Mouse (Mus musculus) liver, adult 2 months (tissue): ENCODE results near the gene Olfr114. TPM values are rescaled to one million over a fixed set of nuclear protein-coding genes. Genes with fewer than 3 reads are reported as not detected.

Source experiments
- DNase-seq: peaks from one replicate; pipeline ENCODE4 v3.0.0-alpha.2; 2011; ENCODE audit warnings: low read depth, low spot score; ENCODE audit errors: extremely low read depth
- H3K27ac ChIP-seq: fragments of 200-500 bp; replicated peaks from 2 replicates; pipeline ENCODE4 v1.5.1; 2012; ENCODE audit warnings: low read depth, mild to moderate bottlenecking, control low read depth, inconsistent platforms, low read length; ENCODE audit not compliant: insufficient read depth
- H3K27me3 ChIP-seq: fragments of 200-500 bp; 2 replicates; pipeline ENCODE4 v1.6.1; 2012; ENCODE audit warnings: mild to moderate bottlenecking, moderate library complexity, low read length, inconsistent platforms; ENCODE audit not compliant: control insufficient read depth, insufficient read depth
- H3K36me3 ChIP-seq: fragments of 200-500 bp; 2 replicates; pipeline ENCODE4 v1.6.1; 2012; ENCODE audit warnings: low read length, inconsistent platforms; ENCODE audit not compliant: control insufficient read depth, insufficient read depth
- H3K4me1 ChIP-seq: fragments of 200-500 bp; 2 replicates; pipeline ENCODE4 v1.6.1; 2011; ENCODE audit warnings: low read length; ENCODE audit not compliant: control insufficient read depth, insufficient read depth
- H3K4me3 ChIP-seq: fragments of 200-500 bp; 2 replicates; pipeline ENCODE4 v1.5.1; 2011; ENCODE audit warnings: low read depth, mild to moderate bottlenecking, control low read depth, low read length, moderate library complexity; ENCODE audit not compliant: insufficient read depth
- H3K79me2 ChIP-seq: fragments of 200-500 bp; 2 replicates; pipeline ENCODE4 v1.6.1; 2012; ENCODE audit warnings: inconsistent platforms, mild to moderate bottlenecking, low read length, moderate library complexity; ENCODE audit not compliant: control insufficient read depth, insufficient read depth
- H3K9ac ChIP-seq: fragments of 200-500 bp; 2 replicates; pipeline ENCODE4 v1.6.1; 2012; ENCODE audit warnings: low read depth, mild to moderate bottlenecking, control low read depth, inconsistent platforms, low read length
- CTCF ChIP-seq: fragments of 200-500 bp; IDR thresholded peaks from 2 replicates; pipeline ENCODE4 v1.5.1; 2011; ENCODE audit warnings: low read depth, low read length, control low read depth
- POLR2A ChIP-seq: fragments of 200-500 bp; IDR thresholded peaks from 2 replicates; pipeline ENCODE4 v1.6.1; 2011; ENCODE audit warnings: low read length, control low read depth; ENCODE audit not compliant: insufficient read depth; ENCODE audit errors: extremely low read depth
- WGBS: fragments of 180-500 bp; shearing (Covaris S2); methylation state at CpG from one replicate; pipeline ENCODE4 v1.1.7; 2018; 5-methylcytosine and 5-hydroxymethylcytosine counted together
- polyA plus RNA-seq: library from polyadenylated mRNA; depleted of rRNA; stranded (reverse); fragments of >200 nt; gene quantifications from 2 replicates; pipeline ENCODE4 v1.2.3, GENCODE M21; 2012; rRNA removed
- total RNA-seq: library from RNA; depleted of rRNA; stranded (reverse); fragments of >200 nt; gene quantifications from 2 replicates; pipeline ENCODE4 v1.2.3, GENCODE M21; 2014; rRNA removed

Gene Olfr114
- total RNA-seq (not detected in 2 replicates), polyA plus RNA-seq (not detected in 2 replicates)

GRCm38 (mm10) chr17:37592643-37593042, at the start of gene Olfr114:
Olfr114 (minus strand) TSS chr17:37592743.
- Histone ChIP-seq H3K4me1 (no peaks in the 10 kb centered on the region), H3K79me2 (no peaks in the 10 kb centered on the region), H3K36me3 (no peaks in the 10 kb centered on the region), H3K27ac (no peak within 1 kb of the TSS), H3K9ac (no peak within 1 kb of the TSS), H3K4me3 (no peak within 1 kb of the TSS), H3K27me3 (no peaks in the 10 kb centered on the region)
- DNase-seq, result no peak
- no peak for TF ChIP-seq CTCF
- no peak for TF ChIP-seq POLR2A

DNA sequence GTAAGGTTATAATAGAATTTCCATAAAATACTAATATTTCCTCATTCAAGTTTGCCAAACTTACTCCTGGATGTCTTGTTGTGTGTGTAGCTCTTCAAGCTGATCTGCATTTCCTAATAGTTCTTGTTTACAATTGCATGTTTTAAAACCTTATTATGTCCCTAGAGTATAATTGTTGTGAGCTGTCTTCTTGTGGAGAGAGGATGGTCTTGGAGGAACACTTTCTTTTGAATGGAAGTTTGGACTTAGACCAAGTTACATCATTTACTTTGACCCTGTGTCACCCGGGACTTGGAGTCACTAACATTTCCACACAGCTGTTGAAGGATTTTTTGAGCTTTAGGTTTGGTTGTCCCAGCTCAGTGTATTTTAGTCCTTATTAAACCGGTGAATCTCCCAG, 34.5 kb upstream of the Olfr114 start, which contains the start of the genes Olfr115 and Olfr116:
Olfr115 (minus strand) TSS at position 101 of the 400 bp plus-strand sequence.
Olfr116 (minus strand) TSS at position 191 of the 400 bp plus-strand sequence.
- Histone ChIP-seq H3K4me1 (no peaks in the 10 kb centered on the region), H3K9ac (no peak within 1 kb of the TSS), H3K79me2 (no peaks in the 10 kb centered on the region), H3K27ac (no peak within 1 kb of the TSS), H3K36me3 (no peaks in the 10 kb centered on the region), H3K4me3 (no peak within 1 kb of the TSS), H3K27me3 (no peaks in the 10 kb centered on the region)
- WGBS, result 74% methylated on average over 2 of the region's 2 CpGs
- no peak for DNase-seq
- TF ChIP-seq CTCF (no peak), POLR2A (no peak)

GRCm38 (mm10) chr17:37577563-37577962, 15.0 kb downstream of the Olfr114 start, which contains the start of gene Olfr113:
Olfr113 (minus strand) TSS chr17:37577663.
- no peak within 1 kb of the TSS for H3K9ac ChIP-seq
- no peaks in the 10 kb centered on the region for H3K36me3 ChIP-seq
- H3K4me3 ChIP-seq, result no peak within 1 kb of the TSS
- H3K79me2 ChIP-seq, result no peaks in the 10 kb centered on the region
- no peak within 1 kb of the TSS for H3K27ac ChIP-seq
- DNase-seq, result no peak
- TF ChIP-seq CTCF (no peak), POLR2A (no peak)
- H3K27me3 ChIP-seq, result no peaks in the 10 kb centered on the region
- no peaks in the 10 kb centered on the region for H3K4me1 ChIP-seq

DNA sequence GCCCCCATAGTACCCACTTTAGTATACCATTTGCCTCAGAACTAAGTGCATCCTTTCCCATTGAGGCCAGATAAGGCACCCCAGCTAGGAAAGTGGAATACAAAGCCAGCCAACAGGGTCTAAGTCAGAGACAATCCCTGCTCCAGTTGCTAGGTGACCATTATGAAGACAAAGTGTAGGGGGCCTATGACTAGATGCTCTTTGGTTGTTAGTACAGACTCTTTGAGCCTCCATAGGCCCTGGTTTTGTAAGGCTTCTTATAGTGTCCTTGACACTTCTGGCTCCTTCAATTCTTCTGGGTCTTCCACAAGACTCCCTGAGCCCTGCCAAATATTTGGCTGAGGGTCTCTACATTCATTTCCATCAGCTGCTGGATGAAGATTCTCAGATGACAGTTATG, 23.2 kb downstream of the Olfr114 start, which contains the start of gene Olfr112:
Olfr112 (minus strand) TSS at position 101 of the 400 bp plus-strand sequence.
- Histone ChIP-seq H3K4me1 (no peaks in the 10 kb centered on the region), H3K27ac (no peak within 1 kb of the TSS), H3K36me3 (no peaks in the 10 kb centered on the region), H3K4me3 (no peak within 1 kb of the TSS), H3K9ac (no peak within 1 kb of the TSS), H3K79me2 (no peaks in the 10 kb centered on the region), H3K27me3 (no peaks in the 10 kb centered on the region)
- no peak for DNase-seq
- TF ChIP-seq CTCF (no peak), POLR2A (no peak)

DNA sequence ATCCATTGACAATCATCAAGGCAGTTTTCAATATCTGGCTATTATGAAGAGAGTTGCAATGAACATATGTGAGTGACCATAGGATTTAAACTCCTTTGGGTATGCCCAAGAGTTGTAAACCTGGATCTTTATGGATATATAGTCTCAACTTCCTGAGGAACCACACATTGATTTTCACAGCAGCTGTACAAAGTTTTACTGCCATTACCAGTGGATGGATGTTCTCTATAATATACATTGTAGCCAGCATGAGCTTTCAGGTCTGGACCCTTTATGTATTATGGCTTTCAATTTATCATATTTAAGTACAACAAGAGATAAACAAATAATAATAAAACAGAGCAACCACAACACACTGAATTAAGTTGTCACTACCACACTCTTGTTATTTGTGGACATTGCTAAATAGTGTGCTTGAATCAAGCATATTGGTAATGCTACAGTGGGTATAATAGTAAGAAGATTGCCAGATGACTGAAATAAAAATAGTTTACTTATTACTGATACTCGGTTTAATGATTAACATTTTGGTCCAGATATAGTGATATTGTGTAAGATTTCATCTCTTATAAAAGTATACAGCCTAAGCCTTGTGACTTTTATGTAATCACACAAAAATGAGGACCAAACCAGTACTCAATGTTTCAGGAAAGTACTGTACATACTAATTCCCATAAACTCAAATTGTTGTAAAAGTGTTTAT, 33.5 kb downstream of the Olfr114 start:
- TF ChIP-seq CTCF (no peak), POLR2A (no peak)
- peak; percentile 37 for DNase-seq
- Histone ChIP-seq H3K4me1 (no peaks in the 10 kb centered on the region), H3K36me3 (no peaks in the 10 kb centered on the region), H3K27ac (no peak overlapping the region), H3K9ac (no peak overlapping the region), H3K27me3 (no peaks in the 10 kb centered on the region), H3K79me2 (no peaks in the 10 kb centered on the region), H3K4me3 (no peak overlapping the region)
- WGBS, result 38% methylated on average over 1 of the region's 1 CpGs

- H3K27ac ChIP-seq, result no peak overlapping the region
- no peak overlapping the region for H3K4me3 ChIP-seq
- H3K79me2 ChIP-seq, result no peaks in the 10 kb centered on the region
- no peak overlapping the region for H3K9ac ChIP-seq
- 50% methylated on average over 3 of the region's 3 CpGs for WGBS
- TF ChIP-seq CTCF, result no peak
- H3K36me3 ChIP-seq, result no peaks in the 10 kb centered on the region
- no peak for DNase-seq
- no peaks in the 10 kb centered on the region for H3K27me3 ChIP-seq
- no peaks in the 10 kb centered on the region for H3K4me1 ChIP-seq
These were observed 48.6 kb downstream of the Olfr114 start for GRCm38 (mm10) chr17:37543800-37544435.
